Mouse (Mus musculus): ENCODE measurements around the gene Sirt6.
"Not testable (repeated sequence)": the region's sequence is repeated elsewhere in the genome, so short reads cannot be mapped to it uniquely, and the experiment has no call there.

Sirt6 gene

DNA sequence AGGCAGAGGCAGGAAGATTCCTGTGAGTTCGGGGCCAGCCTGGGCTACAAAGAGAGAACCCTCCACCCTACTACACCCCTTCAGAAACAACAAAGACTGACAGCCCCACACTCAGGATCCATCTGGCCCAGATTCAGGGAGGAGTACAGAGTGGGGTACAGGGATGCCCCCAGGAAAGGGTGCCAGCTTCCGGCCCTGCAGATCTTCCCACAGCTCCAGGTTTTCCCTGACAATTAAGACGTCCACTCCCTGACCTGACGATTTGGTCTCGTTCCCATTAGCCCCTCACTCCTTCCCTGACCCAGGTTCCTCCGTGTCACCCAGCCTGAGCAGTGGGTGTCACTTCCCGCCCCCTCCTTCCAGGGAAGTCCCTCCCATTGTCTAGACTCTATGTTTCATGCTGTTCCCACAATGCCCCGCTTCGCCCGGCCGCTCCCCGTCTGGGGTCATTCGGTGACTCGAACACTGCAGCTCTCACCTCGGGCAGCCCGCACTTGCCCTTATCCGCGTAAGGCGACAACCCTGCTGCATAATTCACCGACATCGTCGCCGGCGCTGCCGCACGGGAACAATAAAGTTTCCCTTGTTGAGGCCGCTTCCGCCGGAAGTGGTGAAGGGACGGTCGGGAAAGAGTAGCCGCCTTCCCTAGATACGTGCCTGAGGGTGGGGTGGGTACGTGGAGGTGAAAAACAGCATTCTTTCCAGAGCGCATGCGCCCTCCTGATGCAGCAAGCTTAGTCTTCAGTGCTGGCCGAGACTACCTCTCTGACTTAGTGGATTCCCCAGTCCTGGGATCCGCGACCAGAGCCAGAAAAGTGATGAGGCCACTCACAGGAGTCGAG is at the start of gene Sirt6:
TSS of gene Sirt6 (minus strand) at position 804 of the 842 bp plus-strand sequence.
- peak; percentile 97 for DNase-seq (ENCODE audit: low read depth, low spot score)

DNA sequence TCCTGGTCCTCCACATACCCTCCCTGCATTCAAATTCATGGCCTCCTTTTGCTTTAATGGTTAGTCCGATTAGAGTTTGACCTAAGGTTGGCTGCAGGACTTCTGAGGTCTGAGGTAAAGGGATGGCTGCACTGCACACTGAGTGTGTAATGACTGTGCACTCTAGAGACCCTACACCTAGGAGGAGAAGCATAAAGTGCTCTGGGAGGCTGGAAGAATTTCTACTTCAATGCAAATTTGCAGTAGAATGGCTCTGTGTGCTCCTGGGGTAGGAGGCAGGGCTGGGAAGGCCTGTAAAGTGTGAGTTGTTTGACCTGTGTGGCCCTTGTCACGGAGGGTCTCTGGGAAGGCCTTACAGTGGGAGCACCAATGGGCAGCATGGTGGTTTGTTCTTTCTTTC is 28.6 kb upstream of the Sirt6 start:
- DNase-seq (ENCODE audit: low read depth, low spot score), result no peak

DNA sequence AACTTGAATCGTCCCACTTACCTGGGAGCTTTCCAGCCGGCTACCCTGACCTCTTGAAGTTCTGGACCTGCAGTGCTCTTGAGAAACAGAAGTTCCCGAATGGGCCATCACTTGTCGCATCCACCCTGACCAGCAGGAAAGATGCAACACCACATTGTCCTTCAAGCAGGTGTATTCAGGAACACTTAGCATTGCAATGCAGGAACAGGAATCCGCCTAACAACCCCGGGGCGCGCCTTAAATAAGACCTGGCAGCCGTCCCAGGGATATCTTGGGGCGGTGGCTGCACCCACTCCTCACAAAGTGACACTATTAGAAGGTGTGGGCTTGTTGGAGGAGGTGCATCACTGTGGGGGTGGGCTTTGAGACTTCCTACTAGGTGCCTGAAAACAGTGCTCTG is 27.6 kb upstream of the Sirt6 start:
- DNase-seq (ENCODE audit: low read depth, low spot score), result no peak

DNA sequence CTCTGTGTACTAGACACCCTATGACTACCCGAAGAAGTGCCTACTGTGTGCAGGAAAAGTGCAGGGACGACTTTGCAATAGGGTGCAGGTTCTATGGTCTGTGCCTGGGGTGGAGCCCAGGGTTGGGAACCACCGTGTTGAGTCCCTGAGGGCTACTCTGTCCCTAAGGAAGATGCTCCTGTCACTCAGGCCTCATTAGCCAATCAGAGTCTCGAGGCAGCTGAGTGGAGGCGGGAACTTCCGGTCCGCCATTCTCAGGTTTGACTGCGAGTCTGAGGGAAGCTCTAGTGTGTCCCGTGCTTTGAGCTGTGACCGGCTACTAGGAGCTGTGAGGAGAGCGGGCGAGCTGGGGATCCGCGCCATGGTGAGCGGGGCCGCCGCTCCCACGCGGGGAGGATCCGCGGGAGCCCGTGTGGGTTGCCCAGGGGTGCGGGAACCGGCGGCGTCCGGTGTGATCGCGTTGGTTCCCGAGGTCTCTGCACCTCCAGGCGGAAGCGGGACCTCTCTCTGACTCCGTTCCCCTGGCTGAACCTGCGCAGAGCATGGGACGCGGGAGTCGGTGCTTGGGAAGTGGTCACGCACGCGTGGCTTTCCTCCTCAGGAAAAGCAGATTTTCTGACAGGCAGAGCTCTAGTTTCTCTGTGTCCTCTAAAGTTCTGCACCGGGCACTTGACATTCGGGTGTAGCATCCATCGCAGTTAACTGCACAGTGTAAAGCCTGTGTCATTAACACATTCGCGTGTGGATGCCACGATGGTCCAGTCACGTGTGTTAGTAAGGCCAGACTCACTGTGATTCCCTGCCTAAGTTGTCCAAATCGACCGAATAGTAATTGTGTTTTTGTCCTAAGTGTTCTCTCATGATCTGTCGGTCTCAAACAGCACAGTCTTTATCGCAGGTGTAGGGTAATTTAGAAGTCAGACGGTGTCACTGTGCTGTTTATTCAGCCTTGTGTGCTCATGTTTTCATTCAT is 21.5 kb upstream of the Sirt6 start, which contains the start of gene Gm10778:
TSS of gene Gm10778 (plus strand) at position 257 of the 973 bp plus-strand sequence.
- peak; percentile 93 for DNase-seq (ENCODE audit: low read depth, low spot score)

DNA sequence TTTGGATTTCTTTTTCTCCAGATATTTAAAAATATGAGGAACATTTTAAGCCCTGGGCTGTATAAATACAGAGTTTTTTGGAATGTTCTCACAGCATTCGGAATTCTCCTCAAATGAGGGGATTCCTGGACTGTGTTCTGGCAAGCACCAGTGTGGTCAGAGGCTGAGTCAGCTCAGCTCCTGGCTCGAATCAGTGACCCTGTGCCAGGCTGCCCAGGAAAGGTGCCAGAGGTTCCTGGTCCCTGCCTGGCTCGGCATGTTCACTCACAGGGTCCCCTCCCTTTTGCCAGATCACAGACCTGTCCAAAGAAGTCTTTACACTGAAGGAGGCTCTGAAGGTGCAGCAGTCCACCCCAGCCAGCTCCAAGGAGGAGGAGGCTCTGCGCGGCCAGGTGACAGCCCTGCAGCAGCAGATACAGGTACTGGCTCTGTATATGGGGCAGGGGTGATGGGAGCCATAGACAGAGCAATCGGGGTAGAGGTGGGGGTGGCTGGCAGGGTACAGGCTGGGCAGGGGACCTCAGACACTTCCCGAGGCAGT is 18.5 kb upstream of the Sirt6 start:
- DNase-seq (ENCODE audit: low read depth, low spot score), result peak; percentile 79

DNA sequence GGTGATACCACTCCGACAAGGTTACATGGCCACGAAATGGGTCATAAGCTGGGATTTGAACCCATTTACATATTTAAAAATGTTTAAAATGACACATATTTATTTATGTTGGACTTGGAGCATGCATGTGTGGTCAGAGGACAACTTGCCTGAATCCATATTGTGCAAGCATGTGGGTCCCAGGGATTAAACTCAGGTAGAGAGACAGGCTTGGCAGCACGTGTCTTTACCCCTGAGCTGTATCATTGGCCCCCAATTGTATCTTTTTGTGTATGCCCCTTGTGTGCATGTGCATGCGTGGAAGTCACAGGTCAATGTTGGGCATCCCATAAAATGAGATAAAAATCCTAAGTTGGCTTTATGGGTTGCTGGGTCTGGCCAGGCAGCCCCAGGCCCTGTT is 17.8 kb upstream of the Sirt6 start:
- DNase-seq (ENCODE audit: low read depth, low spot score), result no peak

DNA sequence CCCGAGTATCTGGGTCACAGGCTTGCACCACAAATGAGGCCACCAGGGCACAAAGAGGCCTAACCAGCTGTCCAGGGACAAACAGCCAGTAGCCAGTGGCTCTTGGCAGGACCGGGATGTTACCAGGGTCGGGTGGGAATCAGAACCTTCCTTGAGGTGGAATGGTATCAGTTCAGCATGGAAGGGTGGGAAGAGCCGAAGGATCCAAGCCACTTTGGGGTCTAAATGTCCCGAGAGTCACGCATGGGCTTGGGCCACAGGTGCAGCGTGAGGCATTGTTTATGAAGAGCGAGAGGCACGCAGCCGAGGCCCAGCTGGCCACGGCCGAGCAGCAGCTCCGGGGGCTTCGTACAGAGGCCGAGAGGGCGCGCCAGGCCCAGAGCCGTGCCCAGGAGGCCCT is 17.1 kb upstream of the Sirt6 start:
- DNase-seq (ENCODE audit: low read depth, low spot score), result no peak

DNA sequence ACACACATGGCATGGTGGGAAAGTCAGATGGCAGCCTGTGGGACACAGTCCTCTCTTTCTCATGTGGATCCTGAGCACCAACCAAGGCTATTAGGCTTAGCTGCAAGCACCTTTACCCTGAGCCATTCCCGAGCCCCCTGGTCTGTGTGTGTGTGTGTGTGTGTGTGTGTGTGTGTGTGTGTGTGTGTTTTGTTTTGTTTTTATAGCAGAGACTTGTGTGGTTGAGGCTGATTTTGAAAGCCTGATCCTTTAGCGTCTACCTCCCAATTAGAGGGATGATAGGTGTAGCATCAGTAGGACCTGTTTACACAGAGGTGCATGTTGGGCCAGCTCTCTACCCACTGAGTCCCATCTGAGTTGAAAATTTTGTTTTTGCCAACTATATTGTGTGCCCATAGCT is 16.6 kb upstream of the Sirt6 start:
- DNase-seq (ENCODE audit: low read depth, low spot score), result no peak

DNA sequence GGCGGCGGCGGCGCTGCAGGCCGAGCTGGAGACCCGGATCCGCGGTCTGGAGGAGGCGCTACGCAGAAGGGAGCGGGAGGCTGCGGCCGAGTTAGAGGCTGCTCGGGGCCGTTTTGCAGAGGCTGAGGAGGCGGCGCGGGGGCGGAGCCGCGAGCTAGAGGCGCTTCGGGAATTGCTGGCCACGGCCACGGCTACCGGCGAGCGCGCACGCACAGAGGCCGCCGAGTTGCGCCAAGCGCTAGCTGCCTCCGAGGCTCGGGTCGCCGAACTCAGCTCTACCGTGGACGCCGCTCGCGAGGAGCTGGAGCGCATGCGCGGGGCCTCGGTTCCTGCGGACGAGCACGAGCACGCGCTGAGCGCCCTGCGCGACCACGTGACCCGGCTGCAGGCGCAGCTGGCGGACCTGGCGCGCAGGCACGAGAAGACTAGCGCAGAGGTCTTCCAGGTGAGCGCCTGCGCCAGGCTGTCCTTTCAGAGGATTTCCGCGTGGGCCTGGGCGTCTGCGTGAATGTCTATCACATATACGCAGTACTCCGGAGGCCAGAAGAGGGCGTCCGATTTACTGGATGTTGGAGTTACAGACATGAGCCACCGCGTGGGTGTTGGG is 16.0 kb upstream of the Sirt6 start:
- DNase-seq (ENCODE audit: low read depth, low spot score), result peak; percentile 89

DNA sequence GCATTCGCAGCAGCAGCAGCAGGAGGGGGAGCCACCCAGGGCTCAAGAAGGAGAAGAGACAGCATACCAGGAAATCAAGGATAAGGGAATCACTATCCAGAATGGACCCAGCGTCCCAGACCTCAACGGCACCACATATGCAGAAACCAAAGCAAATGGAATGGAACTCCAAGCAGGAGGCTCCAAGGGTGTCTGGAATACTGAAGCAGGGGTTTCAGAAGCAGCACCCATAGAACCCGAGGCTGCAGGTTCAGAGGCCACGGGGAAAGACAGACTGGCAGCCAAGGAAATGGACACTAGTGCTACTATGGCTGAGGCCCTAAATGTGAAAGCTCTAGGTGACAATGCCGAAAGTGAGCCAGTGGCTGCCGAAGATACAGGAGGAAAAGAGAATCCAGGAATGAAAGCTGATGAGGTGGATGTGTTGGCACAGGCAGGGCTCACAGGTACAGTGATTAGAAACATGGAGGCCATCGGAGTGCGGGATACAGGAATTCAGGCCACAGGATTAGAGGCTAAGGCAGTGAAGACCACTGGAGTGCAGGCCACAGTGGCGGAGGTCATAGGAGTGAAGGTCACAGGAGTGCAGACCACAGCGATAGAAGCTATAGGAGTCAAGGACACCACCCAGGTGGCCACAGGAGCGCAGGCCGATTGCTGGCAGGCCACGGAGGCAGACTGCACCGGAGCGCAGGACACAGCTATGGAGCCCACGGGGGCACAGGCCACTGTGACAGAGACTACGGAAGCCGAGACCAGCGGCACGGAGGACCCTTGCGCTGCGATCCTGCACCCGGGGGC is 15.3 kb upstream of the Sirt6 start:
- DNase-seq (ENCODE audit: low read depth, low spot score), result peak; percentile 36

DNA sequence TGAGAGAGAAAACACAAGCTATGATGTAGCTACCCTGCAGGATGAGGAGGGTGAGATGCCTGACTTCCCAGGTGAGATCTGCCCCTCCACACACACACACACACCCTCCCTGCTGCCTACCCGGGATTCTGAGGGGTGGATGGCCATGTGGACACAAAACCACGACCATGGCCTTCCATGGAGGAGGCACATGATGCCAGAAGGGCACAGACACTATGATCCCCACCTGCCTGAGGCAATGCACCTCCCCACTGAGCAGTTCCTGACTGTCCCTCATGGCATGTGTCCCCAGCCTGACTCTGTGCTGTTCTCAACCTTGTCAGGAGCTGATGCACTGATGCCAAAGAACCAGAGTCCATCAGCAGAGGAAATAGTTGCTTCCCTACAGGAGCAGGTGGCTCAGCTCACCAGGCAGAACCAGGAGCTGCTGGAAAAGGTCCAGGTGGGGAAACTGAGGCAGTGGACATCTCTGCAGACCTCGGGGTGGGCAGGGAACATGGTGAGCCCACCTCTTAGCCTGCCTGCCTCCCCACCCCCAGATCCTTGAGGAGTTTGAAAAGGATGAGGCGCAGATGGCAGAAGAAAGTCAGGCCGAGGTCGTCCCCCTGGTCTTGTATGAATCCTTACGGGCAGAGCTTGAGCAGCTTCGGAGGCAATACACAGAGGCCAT is 14.5 kb upstream of the Sirt6 start:
- no peak for DNase-seq (ENCODE audit: low read depth, low spot score)

DNA sequence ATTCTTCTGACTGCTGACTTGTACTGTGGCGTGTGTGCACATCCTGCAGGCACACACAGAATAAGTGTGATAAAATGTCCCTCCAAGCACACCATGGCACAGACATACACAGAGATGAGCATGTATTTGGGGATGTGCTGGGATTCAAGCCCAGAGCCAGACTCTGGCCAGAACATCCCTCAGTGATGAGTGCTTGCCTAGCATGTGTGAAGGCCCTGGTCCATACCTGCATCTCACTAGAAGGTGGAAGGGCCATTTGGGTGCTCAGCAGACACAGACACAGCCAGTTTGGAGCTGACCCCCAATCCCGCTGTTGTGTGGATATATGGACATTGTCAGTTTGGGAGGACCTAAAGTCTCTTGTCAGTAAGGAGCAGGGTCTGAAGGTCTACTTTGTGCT is 14.0 kb upstream of the Sirt6 start:
- no peak for DNase-seq (ENCODE audit: low read depth, low spot score)

DNA sequence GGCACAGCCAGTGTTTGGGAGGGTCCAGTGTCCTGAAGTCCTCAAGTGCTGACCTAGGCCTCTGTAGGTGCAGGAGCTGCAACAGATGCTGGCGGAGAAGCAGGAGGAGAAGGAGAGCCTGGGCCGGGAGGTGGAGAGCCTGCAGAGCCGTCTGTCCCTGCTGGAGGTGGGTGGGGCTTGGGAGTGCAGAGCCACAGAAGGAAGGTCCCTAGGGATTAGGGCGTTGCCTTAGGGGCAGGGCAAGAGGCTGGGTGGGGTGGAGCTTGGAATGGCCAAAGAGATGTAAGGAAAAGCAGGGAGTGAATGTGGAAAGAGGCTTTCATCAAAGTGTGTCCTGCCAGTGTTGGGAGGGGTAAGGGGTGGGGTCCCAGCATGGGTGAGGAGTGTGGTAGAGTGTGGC is 13.2 kb upstream of the Sirt6 start:
- not testable (repeated sequence) for DNase-seq (ENCODE audit: low read depth, low spot score)

DNA sequence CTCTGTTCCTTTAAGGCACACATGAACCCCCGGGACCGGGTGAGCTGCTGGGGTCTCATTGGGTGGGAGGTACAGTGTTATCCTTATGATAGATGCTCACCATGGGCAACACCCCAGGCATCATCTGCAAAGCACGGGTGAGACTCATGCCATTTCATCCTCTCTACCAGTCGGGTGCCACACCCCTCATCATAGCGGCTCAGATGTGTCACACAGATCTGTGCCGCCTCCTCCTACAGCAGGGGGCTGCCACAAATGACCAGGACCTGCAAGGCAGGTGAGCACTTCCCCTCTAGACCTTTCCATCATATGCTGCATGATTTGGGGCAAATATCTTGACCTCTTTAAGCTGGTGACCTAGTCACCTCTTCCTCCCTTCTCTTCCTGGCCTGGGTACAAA is 10.5 kb upstream of the Sirt6 start:
- DNase-seq (ENCODE audit: low read depth, low spot score), result no peak

DNA sequence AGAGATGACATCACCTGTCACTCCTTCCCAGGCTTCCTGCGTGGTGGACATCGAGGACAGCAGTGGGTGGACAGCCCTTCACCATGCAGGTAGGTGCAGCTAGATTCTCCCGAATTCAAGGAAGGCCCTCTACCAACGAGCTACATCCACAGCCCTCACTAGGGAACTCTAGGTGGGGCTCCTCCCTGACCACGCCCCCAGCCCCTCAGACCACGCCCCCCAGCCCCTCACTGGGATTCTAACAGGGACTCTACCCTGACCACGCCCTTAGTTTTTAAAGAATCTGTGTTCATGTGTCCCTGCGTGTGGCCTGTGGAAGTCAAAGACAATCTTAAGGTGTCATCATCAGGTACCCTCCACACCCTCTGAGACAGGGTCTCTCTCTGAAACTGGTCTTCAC is 8.7 kb upstream of the Sirt6 start:
- no peak for DNase-seq (ENCODE audit: low read depth, low spot score)

DNA sequence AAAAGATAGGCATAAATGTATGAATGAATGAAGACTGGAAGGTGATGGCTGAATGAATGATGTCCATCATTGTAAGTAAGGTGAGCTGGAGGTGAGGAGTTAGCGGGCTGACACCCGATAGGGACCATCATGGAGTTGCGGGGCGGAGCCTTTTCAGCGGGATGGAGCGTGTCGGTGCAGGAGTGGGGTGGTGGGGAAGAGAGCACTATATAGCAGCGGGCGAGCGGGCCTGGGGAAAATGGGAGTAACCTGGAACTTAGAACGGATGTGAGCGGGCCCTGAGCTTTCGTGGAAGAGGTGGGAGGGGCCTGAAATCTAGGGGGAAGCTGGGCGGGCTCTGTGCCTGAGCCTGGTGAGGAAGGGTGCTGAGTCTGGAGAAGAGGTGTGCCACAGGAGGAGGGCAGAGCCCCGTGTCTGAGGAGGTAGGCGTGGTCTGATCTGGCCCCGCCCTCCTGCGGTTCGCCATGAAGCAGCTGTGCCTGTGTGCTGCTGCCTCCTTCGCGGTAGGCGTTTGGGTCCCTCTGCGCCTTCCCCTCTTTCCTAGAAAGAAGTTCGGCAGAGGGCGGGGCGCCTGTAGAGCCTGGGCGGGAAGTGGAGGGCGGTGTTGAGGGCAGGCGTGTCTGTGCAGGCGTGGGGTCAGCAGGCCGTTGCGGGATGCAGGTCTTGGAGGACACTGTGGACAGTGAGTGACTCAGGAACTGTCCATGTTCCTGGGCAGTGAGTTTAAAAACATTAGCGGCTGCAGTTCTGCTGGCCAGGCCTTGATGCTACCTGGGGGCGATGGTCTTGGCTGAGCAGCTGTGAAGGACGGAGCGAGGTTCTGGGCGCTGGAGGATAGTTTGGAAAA is 5.9 kb upstream of the Sirt6 start:
- DNase-seq (ENCODE audit: low read depth, low spot score), result peak; percentile 77

DNA sequence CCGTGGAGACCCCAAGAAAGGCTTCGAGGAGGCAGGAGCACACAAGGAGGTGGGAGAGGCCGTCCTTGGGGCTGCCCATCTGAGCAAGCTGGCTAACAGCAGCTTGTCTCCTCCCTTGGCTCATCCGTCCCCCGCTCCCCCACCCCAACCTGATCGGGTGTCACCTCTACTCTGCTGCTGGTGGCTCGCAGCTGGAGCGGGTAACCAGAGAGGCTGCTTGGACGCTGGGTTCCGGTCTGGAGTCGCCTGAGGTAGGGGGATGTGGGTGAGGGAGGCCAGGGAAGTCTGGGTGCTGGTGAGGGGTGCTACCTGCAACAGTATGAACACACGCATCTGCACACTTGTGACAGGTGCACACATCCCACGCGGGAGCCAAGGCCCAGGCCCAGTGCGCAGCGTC is 793 bp upstream of the Sirt6 start, which contains the start of gene Ankrd24:
TSS of gene Ankrd24 (plus strand) at position 151 of the 400 bp plus-strand sequence.
- DNase-seq (ENCODE audit: low read depth, low spot score), result no peak

DNA sequence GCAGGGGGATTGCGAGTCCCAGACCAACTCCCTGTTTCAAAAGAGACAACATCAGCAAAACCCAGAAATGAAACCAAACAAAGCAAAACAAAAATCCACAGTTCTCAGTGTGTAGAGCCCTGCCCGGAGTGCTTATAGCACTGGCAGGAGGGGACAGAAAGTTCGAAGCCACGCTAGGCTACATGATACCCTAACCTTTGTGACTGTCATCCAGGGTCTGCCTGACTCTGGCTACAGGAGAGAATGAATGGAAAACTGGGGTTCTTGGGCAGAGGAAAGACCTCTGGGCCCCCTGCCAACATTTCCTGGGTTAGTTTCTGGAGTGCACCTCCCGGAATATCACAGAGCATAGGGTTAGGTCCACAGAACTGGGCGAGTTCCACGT is 231 bp upstream of the Sirt6 start:
- no peak for DNase-seq (ENCODE audit: low read depth, low spot score)

Data from 3T3-L1 (cell line).